Mouse (Mus musculus) kidney, adult 9 months (tissue): ENCODE results near the gene Krt15.

Experiments
- DNase-seq: peaks from one replicate; pipeline ENCODE4 v3.0.0; 2022

Gene Krt15

DNA sequence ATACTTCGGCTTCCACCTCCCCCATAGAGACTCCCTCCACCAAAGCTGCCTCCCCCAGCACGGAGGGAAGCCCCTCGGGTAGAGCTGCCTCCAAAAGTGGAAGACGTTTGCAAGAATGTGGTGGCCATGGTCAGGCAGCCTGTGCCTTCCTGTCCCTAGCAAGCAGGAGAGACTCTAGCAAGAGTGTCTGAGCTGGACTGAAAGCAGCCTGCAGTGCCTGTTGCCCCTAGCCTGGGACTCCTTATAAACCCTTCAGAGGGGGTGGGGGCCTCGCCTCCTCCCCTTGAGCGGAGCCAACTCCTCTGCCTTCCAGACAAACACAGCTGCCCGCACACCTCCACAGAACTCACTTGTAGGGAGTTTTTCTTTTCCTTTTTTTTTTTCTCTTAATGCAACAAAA, at the start of gene Krt15:
Gene Krt15, minus strand, starts transcription at position 198 of the 400 bp plus-strand sequence.
- no peak for DNase-seq

DNA sequence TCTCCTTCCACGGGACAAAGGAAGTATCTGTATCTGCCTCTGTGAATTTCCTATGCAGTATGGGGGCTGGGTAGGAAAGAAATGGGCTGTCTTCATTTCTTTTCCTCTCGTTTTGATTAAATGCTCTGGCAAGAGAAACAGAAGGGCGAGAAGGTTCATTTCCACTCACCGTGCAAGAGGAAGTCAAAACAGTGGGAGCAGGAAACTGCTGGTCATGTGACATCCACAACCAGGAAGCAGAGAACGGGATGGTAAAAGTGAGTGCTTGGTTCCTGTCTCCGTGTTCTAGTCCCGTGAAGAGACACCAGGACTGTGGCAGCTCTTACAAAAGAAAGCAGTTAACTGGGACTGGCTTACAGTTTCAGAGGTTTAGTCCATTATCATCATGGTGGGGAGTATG, 46.0 kb upstream of the Krt15 start:
- no peak for DNase-seq

DNA sequence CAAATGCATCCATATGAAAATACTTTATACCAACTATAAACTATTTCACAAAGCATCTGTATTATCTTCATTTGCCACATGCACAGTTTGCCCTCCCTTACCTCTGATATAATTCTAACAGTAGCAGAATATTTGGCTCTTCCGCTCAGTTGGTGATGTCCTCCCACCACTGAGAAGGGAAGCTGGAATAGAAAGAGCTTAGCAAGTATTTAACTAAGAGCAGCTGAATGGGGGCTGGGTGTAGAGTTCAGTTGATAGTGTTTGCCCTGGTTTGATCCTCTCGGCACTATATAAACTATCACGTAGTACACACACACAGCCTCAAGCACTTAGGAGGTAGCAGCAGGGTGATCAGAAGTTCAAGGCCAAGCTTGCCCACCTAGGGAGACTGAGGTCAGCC, 43.5 kb upstream of the Krt15 start:
- DNase-seq: no peak

DNA sequence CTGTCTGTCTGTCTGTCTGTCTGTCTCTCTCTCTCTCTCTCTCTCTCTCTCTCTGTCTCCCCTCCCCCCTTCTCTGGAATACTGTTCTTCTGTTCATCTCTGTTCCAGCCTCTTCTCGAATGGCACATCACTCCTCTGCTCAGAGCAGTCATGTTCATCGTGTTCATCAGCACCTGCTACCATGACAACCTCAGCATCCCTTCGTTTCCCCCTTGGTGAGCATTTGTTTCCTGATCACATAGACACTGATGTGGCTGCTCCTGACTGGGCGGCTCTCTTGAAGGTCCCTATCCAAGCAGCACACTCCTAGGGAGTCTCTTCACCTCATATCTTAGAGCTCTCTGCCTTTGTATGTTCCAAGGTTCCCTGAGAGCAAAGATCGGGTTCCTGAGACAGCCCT, 42.6 kb upstream of the Krt15 start:
- DNase-seq: no peak

GRCm38 (mm10) chr11:100176791-100177190, 41.1 kb upstream of the Krt15 start:
- DNase-seq: no peak

- peak; percentile 69 for DNase-seq
Observed at GRCm38 (mm10) chr11:100168765-100169762, 33.3 kb upstream of the Krt15 start.

GRCm38 (mm10) chr11:100168071-100168470, 32.3 kb upstream of the Krt15 start:
- DNase-seq: no peak

DNA sequence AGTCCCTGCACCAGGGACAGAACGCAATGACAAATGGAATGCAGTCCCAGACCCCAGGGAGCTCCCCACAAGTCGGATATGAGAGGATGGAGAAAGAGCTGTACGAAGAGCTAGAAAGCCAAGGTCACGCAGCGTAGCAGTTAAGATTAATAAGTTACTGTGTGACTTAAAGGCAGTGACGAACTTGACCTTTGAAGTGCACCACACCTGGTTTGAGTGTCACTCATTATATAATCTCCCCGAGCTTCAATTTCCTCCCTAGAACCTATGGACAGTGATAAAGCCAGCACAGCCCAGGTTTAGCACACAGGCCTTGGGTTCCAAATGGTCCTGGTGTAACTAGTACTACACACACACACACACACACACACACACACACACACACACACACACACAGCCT, 28.7 kb upstream of the Krt15 start:
- peak; percentile 63 for DNase-seq

DNA sequence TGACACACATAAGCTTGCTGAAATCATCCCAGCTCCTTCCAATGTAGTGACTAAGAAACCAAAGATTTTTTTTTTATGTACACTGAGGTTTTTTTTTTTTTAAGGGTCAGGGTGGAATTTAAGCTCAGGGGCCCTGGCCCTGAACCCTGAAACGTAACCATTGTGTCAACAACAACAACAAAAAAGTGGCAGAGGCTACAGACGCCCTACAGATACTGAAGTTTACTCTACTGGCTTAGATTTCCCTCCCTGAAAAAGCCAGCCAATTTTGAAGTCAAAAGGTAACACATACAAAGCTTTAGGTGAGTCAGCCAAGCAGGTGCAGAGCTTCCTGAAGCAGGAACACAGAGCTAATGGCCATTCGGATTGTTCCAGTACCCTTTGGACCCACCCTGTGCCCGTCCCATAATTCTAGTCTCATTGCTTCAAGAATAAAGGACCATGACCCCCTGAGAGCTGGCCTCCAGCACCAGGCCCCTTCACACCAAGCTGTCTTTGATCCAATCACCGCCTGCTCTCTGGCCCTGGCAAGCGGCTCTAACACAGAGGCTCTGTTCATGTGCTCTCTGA, 22.3 kb upstream of the Krt15 start:
- no peak for DNase-seq

DNA sequence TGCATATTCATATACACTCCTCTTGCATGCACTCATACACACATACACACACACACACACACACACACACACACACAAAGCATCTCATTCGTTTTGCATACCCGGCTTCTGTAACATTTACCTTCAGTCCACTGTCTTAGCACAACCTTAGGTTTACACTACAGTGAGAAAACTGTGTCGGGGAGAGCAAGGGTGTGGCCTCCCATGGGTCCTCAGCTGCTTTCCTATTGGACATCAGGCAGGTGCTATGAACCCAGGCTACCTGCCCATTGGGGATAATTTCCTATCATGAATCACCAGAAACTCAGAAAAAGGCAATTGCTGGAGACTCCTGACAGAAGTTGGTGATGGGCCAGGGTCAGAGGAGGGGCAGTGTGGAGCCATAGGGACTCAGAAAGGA, 21.6 kb upstream of the Krt15 start:
- no peak for DNase-seq

GRCm38 (mm10) chr11:100155497-100156255, 19.9 kb upstream of the Krt15 start:
- DNase-seq: no peak

GRCm38 (mm10) chr11:100148615-100149330, 13.0 kb upstream of the Krt15 start, which contains the start of gene Krt19:
Gene Krt19, minus strand, starts transcription at chr11:100148665.
- DNase-seq: no peak

- DNase-seq: no peak
Observed at GRCm38 (mm10) chr11:100147566-100148353, 12.0 kb upstream of the Krt15 start.

DNA sequence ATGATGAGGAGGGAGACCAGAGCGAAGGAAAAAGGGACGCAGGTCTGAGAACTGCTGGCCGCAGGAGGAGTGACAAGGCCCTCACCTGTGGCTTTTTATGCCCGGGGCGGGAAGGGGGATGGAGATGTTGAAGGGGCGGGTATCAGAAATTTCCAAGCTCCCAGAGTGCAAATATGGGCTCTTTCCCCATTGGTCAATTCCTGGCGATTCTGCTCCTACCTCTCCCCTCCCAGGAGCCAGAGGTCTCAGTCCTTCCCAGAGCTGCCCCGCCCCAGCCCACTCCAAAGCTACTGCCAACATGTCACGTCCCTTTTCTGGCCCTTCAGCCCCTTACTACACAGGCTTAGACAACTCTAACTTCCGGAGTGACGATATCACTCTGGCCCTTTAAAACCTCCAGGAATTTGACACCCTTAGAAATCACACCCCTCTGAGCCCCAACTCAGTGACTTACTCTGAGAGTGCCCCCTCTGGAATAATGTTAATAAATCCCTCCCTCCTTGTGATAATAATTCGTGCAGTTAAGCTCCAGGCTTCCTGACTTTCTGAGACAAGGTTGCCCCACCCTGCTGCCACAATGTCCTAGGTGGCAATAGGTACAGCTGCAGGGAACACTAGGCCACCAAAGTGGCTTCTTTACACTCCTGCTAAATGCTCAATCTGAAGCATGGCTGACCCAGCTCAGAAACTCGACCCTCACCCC, 10.3 kb upstream of the Krt15 start:
- DNase-seq: no peak

DNA sequence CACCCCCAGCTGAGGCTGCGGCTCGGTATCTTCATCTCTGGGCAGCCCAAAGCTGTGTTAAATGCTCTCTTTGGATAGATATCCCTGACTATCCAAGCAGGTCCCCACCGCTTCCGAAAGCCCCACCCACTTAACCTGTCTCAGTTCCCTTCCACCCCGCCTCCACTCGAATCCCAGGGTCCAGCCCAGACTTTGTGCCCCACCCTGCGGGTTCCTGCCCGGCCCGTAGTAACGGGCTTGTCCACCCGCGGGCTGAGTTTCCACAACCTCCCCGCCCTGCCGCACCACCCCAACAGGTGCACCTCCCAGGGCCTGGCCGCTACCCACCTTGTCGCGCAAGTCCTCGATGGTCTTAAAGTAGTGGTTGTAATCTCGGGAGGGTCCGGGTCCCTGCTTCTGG, 9.4 kb upstream of the Krt15 start:
- peak; percentile 7 for DNase-seq

DNA sequence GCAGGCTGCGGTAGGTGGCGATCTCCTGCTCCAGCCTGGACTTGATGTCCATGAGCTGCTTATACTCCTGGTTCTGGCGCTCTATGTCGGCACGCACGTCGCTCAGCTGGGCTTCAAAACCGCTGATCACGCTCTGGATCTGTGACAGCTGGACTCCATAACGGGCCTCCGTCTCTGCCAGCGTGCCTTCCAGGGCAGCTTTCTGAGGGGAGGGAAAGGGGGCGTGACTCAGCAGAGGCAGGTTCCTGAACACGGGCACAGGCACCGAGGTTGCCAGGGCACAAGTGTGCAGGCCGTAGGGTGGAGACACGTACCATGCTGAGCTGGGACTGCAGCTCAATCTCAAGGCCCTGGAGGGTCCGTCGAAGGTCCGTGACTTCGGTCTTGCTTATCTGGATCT, 5.2 kb upstream of the Krt15 start:
- peak; percentile 7 for DNase-seq

DNA sequence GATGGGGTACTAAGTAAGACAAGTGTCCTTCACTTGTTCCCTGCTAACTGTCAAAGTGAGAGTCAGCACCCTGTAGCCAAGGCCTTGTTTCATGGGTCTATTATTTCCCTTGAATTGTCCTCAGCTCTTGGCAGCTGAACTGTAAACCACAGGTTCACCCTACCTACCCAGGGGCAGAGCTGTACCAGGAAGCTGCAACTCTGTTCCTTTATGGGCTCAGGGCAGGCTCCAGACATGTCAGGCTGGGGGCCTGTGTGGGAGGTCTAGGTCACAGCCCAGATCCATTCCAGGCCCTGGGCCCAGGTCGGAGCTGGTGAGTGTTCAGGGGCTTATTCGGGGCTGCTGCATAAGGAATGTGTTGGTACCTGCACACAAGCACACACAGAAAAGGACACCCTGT, 3.7 kb upstream of the Krt15 start:
- no peak for DNase-seq

- no peak for DNase-seq
Observed at GRCm38 (mm10) chr11:100138809-100139208, 3.1 kb upstream of the Krt15 start.

DNA sequence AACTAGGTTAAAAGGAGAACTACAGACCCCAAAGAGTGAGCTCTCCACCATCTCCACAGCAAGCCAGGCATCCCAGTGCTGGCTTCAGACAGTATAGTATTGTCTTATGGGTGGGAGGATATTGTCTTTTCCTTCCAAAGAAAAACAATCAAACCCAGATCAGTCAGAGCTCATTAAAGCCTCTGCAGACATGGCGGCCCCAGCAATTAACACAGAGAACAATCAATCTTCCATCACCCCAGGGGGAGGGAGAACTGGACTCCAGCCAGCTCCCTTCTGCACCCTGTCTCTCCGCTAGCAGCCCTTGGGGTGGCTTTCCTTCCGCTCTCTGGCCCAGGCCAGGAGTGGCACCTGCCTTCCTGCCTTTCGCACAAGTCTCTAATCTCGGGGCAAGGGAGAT, 2.0 kb upstream of the Krt15 start:
- no peak for DNase-seq

- DNase-seq: no peak
Observed at GRCm38 (mm10) chr11:100136559-100136958, 831 bp upstream of the Krt15 start.

GRCm38 (mm10) chr11:100124901-100125300, 10.8 kb downstream of the Krt15 start:
- no peak for DNase-seq
